Mouse (Mus musculus) skeletal muscle tissue, adult 2 months (tissue): ENCODE measurements around the gene Daam1.

Experiments
- DNase-seq: peaks from one replicate; pipeline ENCODE4 v3.0.0-alpha.2; 2012; ENCODE audit warnings: low read depth, low spot score

The Daam1 gene

GRCm38 (mm10) chr12:71898231-71898630 is 67.4 kb downstream of the Daam1 start:
- DNase-seq = no peak

- no peak for DNase-seq
Observed at GRCm38 (mm10) chr12:71898666-71899520, 68.0 kb downstream of the Daam1 start.

- DNase-seq = no peak
Observed at GRCm38 (mm10) chr12:71899566-71899965, 68.7 kb downstream of the Daam1 start.

- DNase-seq = no peak
Observed at GRCm38 (mm10) chr12:71901211-71901610, 70.3 kb downstream of the Daam1 start.

GRCm38 (mm10) chr12:71901859-71902258 is 71.0 kb downstream of the Daam1 start:
- no peak for DNase-seq

- DNase-seq = no peak
Observed at GRCm38 (mm10) chr12:71902317-71902716, 71.4 kb downstream of the Daam1 start.

GRCm38 (mm10) chr12:71903218-71903617 is 72.3 kb downstream of the Daam1 start:
- no peak for DNase-seq

- no peak for DNase-seq
Observed at GRCm38 (mm10) chr12:71904310-71904709, 73.4 kb downstream of the Daam1 start.

GRCm38 (mm10) chr12:71904926-71905325 is 74.0 kb downstream of the Daam1 start:
- DNase-seq = no peak

- peak; percentile 44 for DNase-seq
Observed at GRCm38 (mm10) chr12:71905640-71906320, 74.9 kb downstream of the Daam1 start.

GRCm38 (mm10) chr12:71906582-71907267 is 75.8 kb downstream of the Daam1 start:
- peak; percentile 29 for DNase-seq

GRCm38 (mm10) chr12:71908984-71909383 is 78.1 kb downstream of the Daam1 start:
- no peak for DNase-seq

- no peak for DNase-seq
Observed at GRCm38 (mm10) chr12:71910246-71910645, 79.4 kb downstream of the Daam1 start.

- no peak for DNase-seq
Observed at GRCm38 (mm10) chr12:71912262-71912661, 81.4 kb downstream of the Daam1 start.

- peak; percentile 18 for DNase-seq
Observed at GRCm38 (mm10) chr12:71919156-71919555, 88.3 kb downstream of the Daam1 start.

GRCm38 (mm10) chr12:71919962-71920361 is 89.1 kb downstream of the Daam1 start:
- no peak for DNase-seq

- no peak for DNase-seq
Observed at GRCm38 (mm10) chr12:71922827-71923381, 92.0 kb downstream of the Daam1 start.

- no peak for DNase-seq
Observed at GRCm38 (mm10) chr12:71924978-71925529, 94.2 kb downstream of the Daam1 start.

- DNase-seq = no peak
Observed at GRCm38 (mm10) chr12:71925990-71926700, 95.3 kb downstream of the Daam1 start.

GRCm38 (mm10) chr12:71928092-71928491 is 97.2 kb downstream of the Daam1 start:
- no peak for DNase-seq

GRCm38 (mm10) chr12:71929876-71930275 is 99.0 kb downstream of the Daam1 start:
- no peak for DNase-seq
